Mouse (Mus musculus) mouse trophoblast stem cell (cell line): Measurements from ENCODE around the gene Atf6.

ENCODE experiments used
- in situ Hi-C, 2 experiments: fragments of 300-500 bp; cut with MseI, MboI; formaldehyde crosslinking; loops; 2 replicates in 1 of 2; 3 replicates in 1 of 2; pipeline ENCODE4 v1.15.1; 2025

The Atf6 gene

DNA sequence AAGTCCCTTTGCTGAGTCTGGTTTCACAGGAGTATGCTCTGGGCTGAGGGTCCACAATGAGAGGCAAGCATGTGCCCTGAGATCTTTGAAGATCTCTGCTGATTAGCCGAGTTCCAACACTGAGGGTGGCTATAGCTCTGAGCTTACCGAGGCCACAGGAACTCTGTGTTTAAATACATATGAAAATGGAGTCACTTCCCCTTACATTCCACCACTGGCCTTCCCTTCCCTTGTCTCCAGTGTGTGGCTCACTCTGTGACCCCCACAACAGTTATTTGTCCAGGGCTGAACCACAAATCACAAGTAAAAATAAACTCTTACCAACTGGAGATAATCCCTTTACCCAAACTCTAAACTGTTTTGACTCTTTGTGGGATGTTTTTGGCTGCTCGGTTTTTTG is 158.5 kb downstream of the Atf6 start:
- in situ Hi-C loops, result no loop called here

DNA sequence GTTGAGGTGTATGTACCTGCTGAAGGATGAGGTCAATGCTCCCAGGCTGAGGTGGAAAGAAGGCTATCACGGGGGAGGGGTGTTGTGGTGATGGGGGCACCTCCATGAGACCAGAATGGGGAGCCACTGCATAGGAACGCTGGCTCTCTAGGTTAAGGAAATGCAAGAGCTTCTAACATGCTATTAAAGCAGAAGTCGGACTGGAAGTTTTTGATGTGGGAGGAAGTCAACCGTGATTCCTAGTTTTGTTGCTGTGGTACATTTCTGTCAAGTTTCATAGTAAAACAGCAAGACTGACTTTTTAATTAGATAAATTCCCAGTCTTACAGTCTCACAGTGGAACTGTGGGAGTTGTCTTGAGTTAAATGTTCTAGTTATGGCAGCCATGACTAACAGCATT is 161.5 kb downstream of the Atf6 start:
- in situ Hi-C loops, result no loop called here

DNA sequence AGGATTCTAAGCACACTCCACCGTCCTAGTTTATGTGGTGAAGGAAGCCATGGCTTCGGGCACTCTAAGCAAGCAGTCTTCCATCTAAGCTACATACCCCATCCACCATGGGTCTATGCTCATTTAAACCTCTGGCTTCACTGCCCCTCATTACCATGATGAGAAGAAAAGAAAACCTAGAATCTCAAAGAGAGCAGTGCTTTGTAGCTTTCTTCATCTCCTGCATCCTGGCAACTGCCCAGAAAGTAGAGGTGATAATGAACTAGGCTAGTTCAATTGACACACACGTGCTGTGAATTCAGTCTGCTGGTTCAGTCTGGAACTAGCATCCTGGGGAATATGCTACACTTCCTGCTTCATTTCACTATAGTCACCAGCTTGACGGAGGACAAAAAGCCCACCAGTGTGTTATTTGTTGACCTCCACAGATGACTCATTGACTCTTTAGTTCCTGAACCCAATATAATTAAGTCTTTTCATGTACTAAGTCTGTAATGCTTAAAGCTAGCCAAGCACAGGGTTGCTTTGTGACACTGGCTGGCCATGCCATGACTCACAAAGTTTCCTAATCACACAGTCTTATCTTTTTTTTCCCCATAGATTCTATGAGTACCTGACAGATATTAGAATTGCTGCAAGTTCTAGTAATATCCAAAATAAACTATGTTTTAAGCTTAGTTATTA is 162.5 kb downstream of the Atf6 start:
- in situ Hi-C loops, result no loop called here

DNA sequence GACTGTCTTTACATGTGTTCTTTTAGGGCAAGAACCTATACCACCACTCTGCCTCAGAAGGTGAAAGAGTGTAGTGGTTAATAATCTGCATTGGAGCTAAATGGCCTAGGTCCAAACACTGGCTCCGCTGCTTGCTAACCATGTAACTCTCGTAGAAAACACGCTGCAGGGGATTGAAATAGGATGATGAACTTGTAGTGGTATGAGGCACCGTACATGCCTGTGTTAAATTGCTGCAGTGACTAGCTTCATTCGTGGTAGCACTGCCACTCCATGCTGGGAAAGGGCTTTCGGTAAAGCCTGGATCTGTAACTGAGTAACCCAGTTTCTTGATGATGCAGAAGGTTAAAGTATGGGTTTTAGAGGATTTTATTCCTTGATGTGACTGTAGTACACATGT is 163.5 kb downstream of the Atf6 start:
- in situ Hi-C loops, result no loop called here

DNA sequence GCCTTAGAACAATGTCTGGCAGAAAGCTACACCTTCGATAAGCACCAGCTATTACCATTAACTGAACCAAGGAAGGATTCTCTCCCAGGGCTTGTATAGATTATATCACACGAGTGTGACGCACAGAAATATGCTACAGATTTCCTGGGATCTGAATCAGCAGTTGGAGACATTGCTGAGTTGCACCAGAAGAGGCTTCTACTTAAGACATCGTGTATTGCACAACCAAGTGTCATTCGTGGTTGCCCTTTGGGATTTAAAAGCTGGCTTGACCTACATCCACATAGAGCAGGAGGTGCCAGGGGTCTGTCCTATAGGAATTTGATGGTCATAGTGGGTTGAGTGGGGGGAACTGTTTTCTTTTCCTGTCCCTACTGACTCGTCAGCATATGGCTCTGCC is 164.6 kb downstream of the Atf6 start:
- in situ Hi-C loops, result no loop called here

DNA sequence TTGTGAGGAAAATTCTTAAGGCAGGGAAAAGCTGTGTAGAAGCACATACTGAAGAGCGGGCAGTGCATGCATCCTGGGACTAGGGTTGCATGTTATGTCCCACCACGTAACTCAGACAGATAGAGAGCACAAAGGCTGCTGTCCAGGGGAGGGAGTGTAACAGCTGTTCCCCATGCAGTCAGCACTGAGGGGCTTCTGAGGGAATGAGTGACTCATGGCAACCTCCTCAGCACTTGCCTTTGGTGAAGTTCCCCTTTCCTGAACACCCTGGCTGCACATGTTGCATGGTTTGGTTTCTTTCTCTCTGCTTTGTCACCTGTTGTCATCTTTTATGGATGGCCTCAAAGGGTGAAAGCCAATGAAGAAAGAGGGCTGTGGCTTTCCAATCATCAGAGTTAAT is 165.3 kb downstream of the Atf6 start:
- in situ Hi-C loops, result no loop called here

DNA sequence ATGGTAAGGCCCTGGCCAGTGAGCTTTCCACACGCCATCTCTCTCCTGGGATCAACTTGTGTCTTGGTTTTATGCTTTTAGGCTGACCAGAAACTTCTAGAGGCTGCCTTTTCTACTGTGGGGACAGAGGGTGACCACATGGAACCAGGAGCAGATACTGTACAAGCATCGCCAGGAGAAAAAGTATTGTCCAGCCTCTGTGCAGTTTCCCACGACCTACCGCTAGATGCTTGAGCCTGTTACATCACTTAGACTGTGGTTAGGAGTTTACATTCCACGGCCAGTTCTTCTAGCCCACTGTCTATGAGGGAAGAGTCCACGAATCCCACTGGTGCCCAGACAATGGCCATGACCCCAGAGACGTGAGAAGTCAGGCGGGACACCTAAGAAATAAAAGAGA is 166.0 kb downstream of the Atf6 start:
- in situ Hi-C loops, result no loop called here

DNA sequence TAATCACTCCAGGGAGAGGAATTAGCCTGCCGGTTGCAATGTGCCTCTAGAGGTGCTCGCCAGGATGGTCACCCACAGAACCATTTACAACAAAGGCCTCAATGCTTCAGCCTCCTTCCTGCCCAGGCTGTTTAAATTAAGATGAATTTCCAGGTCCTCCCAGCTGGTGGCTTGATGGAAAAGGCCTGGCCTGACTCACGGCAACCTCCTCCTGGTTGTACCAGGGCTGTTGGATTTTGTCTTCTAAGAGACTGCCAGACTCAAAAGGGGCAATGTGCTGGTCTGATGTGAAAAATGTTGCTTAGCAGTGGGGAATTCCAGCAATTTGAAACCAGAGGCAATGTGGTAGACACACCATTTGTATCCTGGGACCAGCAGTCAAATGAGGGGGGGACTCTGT is 166.4 kb downstream of the Atf6 start:
- in situ Hi-C loops, result no loop called here

DNA sequence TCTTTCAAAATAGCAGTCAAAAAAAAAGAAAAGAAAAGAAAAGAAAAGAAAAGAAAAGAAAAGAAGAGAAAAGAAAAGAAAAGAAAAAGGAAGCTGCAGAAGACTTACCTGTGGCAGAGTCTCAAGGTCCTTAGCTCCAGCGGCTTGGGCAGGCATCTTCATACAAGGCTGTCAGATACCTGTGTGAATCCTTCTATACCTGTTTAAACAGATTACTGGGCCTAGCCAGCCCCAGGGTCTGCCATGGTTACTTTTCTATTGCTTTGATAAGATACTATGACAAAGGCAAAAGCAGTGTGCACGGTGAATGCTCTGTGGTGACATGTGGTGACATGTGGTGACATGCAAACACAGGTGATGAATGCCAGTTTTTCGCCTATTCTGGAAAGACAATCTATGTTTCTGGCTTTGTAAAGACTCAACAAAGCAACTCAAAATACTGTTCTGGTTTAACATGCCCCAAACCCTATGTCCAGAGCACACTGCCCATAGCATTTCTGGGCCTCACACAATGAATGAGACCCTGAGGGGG is 167.0 kb downstream of the Atf6 start:
- in situ Hi-C loops, result no loop called here

DNA sequence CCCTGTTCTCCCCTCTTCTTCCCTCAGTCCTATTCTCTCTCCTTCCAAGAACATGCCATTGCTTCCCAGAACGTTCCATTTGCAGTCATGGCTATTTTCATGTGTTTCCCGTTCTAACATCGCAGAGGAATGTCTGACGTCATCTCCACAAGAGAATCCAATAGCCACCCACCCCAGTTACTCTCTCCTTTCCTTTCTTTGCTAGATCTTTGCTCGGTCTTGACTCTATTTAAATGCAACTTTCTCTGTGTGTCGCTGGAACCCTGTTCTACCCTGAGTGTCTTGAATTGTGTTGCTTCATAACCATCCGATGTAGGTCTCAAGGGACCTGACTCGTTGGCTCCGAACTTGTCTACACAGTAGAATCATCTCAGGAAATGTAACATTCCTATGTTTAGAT is 168.0 kb downstream of the Atf6 start:
- in situ Hi-C loops, result no loop called here

DNA sequence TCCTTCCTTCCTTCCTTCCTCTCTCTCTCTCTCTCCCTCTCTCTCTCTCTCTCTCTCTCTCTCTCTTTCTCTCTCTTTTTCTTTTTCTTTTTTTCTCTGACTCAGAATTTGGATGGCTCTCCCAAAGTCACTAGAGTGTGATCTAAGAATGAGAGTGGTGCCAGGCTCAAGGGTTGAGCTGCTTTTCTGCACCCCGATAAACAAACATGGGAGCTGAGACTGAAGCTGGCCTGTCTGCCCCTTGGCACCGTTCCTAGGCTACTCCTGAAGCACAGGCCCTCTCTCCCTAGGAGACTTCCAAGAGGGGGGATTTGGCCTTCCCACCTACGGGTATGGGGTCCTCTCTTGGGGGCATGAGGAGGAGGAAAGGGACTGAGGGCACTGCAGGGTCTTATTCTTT is 168.8 kb downstream of the Atf6 start:
- in situ Hi-C loops, result no loop called here

DNA sequence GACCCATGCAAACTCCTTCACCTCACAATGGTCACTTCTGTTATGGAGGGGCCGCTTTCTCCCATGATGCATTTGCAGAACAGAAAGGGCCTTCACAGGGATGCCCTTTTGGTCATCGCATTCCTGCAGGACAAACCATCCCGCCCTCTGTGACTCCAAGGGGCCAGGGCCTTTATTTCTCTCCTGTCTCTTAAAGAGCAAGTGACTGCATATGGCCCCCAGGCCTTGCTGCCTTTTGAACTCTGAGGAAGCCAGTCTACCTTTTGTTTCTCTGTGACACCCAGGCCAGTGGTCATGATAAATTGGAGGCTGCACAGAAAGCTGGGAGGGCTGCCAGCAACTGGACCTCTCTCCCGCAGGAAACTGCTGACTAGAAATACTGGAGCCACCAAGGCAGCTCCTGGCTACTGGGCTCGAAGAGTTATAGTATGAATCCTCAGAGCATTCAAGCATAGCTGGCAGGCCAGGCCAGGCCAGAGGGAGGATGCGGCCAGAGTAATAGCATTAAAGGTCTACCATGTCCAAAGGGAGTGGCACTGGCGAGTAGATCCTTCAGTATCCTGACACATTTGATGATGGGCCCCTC is 169.7 kb downstream of the Atf6 start:
- in situ Hi-C loops, result no loop called here

DNA sequence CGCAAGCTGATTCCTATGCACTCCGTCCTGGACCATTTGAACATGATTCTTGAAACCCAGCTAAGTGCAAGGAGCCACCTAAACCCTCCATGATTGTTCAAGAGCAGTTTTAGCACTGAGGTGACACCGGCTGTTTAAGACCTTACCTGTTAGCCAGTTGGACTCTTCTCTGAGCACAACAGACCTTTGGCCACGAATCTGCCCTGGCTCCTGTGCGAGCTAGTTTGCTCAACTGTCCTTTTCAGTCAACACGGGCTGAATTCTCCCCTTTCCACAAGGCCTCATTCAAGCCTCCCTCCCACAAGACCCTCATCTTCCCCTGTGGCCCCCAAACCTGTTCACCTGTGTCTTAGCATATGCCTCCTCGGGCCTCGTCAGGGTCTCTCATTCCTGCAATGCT is 170.6 kb downstream of the Atf6 start:
- in situ Hi-C loops, result no loop called here

DNA sequence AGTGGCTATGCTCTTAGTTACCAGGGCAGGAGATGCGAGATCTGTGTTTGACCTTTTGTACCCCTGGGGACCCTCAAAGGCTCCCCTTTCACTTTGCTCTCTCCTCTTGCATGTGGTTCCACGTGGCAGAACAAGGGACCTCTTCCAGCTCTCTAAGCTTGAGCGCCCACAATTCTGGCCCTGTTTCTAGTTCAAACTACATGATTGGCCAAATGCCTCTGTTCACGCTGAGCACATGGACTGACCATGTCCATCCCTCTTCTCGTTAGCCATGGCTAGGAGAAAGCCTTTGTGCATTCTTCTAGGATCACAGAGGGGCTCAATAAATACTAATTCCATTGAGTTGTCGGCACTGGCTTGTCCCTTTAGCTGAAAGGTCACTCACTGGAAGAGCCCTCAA is 172.2 kb downstream of the Atf6 start:
- in situ Hi-C loops, result no loop called here

DNA sequence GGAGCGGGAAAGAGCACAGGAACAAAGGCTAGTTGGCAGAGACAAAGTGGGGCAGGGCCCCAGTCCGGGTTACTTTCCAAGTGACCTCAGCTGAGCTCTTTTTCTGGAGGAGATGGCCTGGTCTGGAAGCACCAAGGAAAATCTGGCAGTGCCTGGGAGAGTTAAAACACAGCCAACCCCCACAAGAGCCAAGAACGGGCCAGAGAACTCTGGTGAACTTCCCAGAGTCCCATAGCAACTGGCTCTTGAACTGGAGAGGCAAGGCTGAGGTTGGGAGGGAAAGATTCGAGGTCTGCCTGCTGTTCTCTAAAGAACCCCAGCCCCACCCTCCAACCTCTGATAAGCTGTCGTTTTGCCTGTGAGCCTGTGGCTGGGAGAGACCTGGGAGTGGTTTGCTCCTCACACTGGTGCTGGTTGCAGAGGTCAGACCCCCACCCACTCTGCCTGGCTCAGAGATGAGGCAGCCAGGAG is 172.7 kb downstream of the Atf6 start:
- in situ Hi-C loops, result no loop called here

DNA sequence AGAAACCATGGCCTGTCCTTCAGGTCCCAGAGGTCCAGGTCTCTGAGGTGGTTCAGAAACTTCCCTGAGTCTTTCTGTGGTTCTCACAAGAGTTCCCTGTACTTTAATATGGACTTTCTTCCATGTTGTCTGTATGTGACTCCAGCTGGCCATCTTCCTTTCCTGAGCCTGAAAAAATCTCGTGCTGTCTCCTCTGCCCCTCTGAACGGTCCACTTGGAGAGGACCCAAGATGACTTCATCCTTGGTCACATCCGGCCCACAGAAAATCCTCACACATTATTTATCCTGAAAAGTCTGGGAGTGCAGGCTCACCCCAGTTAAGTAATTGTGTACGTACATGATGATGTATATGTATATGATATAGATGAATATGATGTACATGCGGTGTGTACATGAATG is 176.3 kb downstream of the Atf6 start:
- in situ Hi-C loops, result no loop called here

DNA sequence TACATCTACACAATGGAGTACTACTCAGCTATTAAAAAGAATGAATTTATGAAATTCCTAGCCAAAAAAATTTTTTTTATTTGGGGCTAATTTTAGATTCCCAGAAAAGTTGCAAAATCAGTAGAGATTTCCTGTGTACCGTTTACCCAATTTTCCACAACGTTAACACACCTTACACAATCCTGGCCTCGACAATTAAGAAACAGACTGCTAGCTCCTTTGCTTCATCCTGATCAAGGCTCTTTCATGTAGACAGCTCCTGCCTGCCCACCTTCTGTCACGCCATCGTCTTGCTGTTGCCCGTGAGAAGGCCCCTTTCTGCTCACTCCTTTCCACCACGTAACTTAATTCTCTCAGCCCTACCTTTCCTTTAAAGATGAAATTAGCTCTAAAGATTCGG is 177.8 kb downstream of the Atf6 start:
- in situ Hi-C loops, result no loop called here

DNA sequence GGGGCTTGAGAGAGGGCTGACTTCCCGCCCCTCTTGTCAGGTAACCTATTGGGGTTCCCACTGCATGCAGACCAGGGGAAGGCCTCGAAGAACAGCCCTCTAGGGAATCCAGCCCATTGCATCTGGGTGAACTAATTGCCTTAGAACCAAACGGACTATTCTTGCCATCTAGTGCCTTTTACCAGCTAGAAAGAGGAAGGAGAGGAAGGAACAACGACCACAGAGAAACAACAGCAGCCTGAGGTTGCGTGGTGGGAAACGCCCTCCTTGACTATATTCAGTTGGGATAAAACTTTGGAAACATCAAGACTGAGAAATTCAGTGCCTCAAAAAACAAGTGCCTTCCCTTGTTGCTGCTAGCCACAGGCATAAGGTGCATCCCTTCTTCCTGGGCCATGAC is 183.7 kb downstream of the Atf6 start:
- in situ Hi-C loops, result no loop called here

DNA sequence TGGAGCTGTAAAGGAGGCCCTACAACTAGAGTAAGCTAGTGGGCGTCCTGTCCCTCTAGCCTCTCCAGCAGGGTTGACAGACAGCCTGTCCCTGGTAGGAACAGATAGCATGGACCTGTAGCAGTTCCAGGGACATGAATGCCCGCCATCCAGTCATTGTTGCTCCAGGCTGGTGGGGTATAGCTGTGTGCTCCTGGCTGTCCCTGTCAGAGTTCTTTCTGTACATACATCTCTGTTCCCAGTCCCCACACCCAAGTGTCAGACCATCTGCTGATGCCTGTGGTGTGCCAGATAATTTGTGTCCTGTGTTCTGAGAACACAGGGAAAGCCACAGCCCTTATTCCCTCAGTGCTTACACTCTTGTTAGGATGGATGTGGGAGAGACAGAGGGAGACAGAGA is 187.9 kb downstream of the Atf6 start:
- in situ Hi-C loops, result no loop called here

DNA sequence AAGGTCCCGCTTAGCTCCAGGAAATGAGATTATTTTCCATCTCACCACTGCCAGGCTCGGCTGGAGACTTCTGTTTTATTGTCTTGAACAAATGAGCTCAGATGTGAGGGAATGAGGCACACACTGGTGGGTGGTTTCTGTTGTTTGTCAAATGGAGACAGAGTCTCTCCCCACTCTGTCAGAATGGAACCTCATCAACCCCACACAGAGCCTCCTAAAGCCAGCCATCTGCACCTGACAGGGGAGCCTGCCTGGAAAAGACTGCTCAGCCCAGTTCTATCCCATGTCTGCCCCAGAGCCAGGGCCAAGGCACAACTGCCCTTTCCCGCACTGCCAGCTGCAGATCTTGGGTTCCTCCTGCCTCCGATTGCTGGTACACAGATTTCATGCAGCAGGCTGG is 188.7 kb downstream of the Atf6 start:
- in situ Hi-C loops, result no loop called here

DNA sequence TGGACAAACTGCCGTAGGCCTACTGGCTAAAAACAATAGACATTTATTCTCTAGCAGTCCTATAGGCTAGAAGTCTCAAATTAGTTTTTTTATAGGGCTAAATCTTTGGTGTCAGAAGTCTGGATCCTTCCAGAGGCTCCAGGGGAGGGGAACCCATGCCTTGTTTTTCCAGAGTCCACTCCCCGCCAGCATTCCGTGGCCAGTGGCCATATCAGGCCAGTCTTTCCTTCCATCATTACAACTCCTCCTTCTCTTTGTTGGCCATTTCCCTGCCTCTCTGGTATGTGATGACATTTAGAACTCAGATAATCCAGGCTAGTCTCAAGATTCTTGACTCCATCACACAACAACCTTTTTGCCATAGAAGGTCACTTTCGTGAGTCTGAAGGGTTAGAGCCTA is 189.9 kb downstream of the Atf6 start:
- in situ Hi-C loops, result no loop called here

DNA sequence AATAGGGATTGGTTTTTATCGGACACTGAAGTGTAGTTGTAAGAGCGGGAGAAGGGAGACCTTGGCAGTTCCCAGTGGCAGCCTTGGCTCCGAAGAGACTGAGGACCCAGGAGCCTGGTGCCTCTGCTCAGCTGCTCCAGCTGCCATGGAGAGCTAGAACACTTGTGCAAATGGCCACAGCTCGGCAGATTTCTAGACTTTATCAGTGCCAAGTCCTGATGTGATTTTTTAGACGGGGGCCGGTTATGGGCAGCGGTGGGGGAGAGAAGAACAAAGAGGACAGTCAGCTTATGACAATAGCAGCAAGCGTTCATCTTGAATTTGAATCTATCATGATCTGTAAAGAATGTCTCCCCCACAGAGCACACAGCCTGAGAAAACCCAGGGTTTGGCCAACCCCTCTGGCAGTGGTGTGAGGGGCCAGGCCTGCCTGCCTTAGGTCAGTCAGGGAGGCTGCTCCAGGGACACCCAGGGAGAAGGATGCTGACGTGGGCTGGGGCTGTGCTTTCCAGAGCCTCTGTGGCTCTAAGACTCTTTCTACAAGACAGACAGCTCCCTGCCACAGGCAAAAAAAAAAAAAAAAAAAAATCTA is 193.3 kb downstream of the Atf6 start:
- in situ Hi-C loops, result no loop called here

DNA sequence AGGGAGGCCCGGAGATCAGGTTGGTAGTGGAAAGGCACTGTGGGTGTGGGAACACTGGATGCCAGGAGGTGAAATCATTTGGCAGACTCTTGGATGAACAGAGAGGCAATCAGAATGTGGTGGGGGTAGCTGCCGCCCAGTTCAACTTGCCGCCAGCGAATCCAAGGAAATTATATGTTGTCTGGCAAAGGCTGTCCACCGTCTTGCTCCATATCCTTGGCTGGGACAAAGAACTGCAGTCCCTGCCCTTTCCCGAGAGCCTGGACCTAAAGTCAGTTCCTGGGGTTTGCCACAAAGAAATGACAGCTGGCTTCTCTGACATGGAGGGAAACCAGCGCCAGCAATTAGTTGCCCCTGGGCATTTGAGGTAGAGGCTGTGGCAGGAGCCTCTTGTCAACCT is 202.4 kb downstream of the Atf6 start:
- in situ Hi-C loops, result no loop called here
